Mouse (Mus musculus) heart, embryonic 15.5 days (tissue): ENCODE data around the gene Csrnp1. TPM values are rescaled to one million over a fixed set of nuclear protein-coding genes. Genes with fewer than 3 reads are reported as not detected.

Experiments used
- polyA plus RNA-seq: library from polyadenylated mRNA; unstranded; fragments of >200 nt; fragmentation: Nextera tagmentation; extraction: Ambion mirVana; gene quantifications from 2 replicates; pipeline ENCODE4 v1.2.1, GENCODE M21; 2015

Gene Csrnp1
- polyA plus RNA-seq, 1 experiment from 2014 or later = 6.9 TPM

Other genes with a start within 250 kb of the Csrnp1 start
- 0.03 and 0.04 TPM in 2 replicates for gene Scn11a, start 159.2 kb downstream of the Csrnp1 start, polyA plus RNA-seq
- gene Wdr48, start 89.8 kb downstream of the Csrnp1 start, polyA plus RNA-seq = 31.5 and 35.0 TPM in 2 replicates
- 16.6 and 24.3 TPM in 2 replicates for gene Gorasp1, start 47.1 kb downstream of the Csrnp1 start, polyA plus RNA-seq
- gene Ttc21a, start 47.1 kb downstream of the Csrnp1 start, polyA plus RNA-seq = 0.08 and 0.29 TPM in 2 replicates
- 45.2 and 51.0 TPM in 2 replicates for gene Xirp1, start 38.9 kb upstream of the Csrnp1 start, polyA plus RNA-seq
- 7.5 and 10.0 TPM in 2 replicates for gene Cx3cr1, start 85.2 kb upstream of the Csrnp1 start, polyA plus RNA-seq
- gene Ccr8, start 107.5 kb upstream of the Csrnp1 start, polyA plus RNA-seq = 0.62 and 1.6 TPM in 2 replicates
- 18.8 and 22.0 TPM in 2 replicates for gene Slc25a38, start 125.7 kb upstream of the Csrnp1 start, polyA plus RNA-seq
- gene Rpsa, start 143.0 kb upstream of the Csrnp1 start, polyA plus RNA-seq = 679 and 834 TPM in 2 replicates
- 0.05 TPM in 1 of 2 replicates, not detected in the other for gene Mobp, start 165.0 kb upstream of the Csrnp1 start, polyA plus RNA-seq